Mouse (Mus musculus) myocyte (in vitro differentiated cells): ENCODE data around the gene Prcc.

Source experiments
- CEBPB ChIP-seq: IDR thresholded peaks from 2 replicates; pipeline ENCODE4 v1.6.1; 2011; ENCODE audit warnings: mild to moderate bottlenecking, moderate library complexity; ENCODE audit not compliant: poor library complexity, insufficient read depth, severe bottlenecking
- MYOD1 ChIP-seq, 3 experiments: IDR thresholded peaks; one replicate each; pipeline ENCODE4 v1.6.1; 2011; ENCODE audit warnings: control low read depth in 2 of 3, low read depth in 2 of 3, mild to moderate bottlenecking in 2 of 3, moderate library complexity in 1 of 3; ENCODE audit not compliant: insufficient read length in 2 of 3, control insufficient read depth in 1 of 3
- MYOG ChIP-seq, 3 experiments: IDR thresholded peaks; one replicate each; pipeline ENCODE4 v1.6.1; 2011; ENCODE audit warnings: control low read depth in 2 of 3, low read depth in 2 of 3, mild to moderate bottlenecking in 2 of 3; ENCODE audit not compliant: insufficient read length in 2 of 3, control insufficient read depth in 1 of 3, insufficient read depth in 1 of 3
- POLR2A ChIP-seq: IDR thresholded peaks from one replicate; pipeline ENCODE4 v1.6.1; 2011; ENCODE audit warnings: low read depth, mild to moderate bottlenecking, control low read depth, moderate library complexity; ENCODE audit not compliant: insufficient read length
- POLR2AphosphoS2 ChIP-seq: IDR thresholded peaks from one replicate; pipeline ENCODE4 v1.6.1; 2011; ENCODE audit warnings: low read depth, control low read depth; ENCODE audit not compliant: insufficient read length
- REST ChIP-seq: IDR thresholded peaks from one replicate; pipeline ENCODE4 v1.6.1; 2011; ENCODE audit warnings: mild to moderate bottlenecking, control low read depth, moderate library complexity; ENCODE audit not compliant: insufficient read depth, insufficient read length

GRCm38 (mm10) chr3:87910573-87911141 lies 25.2 kb upstream of the Prcc start:
- TF ChIP-seq MYOG (IDR thresholded peaks at IDR 0.05; ENCODE audit: control insufficient read depth in 1 of 3, insufficient read depth in 1 of 3, insufficient read length in 2 of 3, low read depth in 2 of 3) (no peak), POLR2A (no peak), CEBPB (no peak), REST (no peak), POLR2AphosphoS2 (peak; percentile 54), MYOD1 (IDR thresholded peaks at IDR 0.05; ENCODE audit: control insufficient read depth in 1 of 3, insufficient read length in 2 of 3, low read depth in 2 of 3) (no peak)
